Mouse (Mus musculus) midbrain, embryonic 16.5 days (tissue): Measurements from ENCODE around the gene Ric8b. TPM values are rescaled to one million over a fixed set of nuclear protein-coding genes. Genes with fewer than 3 reads are reported as not detected.

Experiments used
- ATAC-seq: fragments of 200-750 bp; cut with Nextera tagmentation; 2 replicates; pipeline ENCODE4 v1.8.0; 2017; ENCODE audit warnings: moderate TSS enrichment
- H3K27ac ChIP-seq: fragments of 300-500 bp; sonication (generic); 2 replicates; pipeline ENCODE4 v1.5.1; 2014; ENCODE audit warnings: mild to moderate bottlenecking, low read length, mixed read lengths
- H3K27me3 ChIP-seq: fragments of 300-500 bp; sonication (generic); 2 replicates; pipeline ENCODE4 v1.6.1; 2014; ENCODE audit warnings: low read depth, low read length, mixed read lengths; ENCODE audit not compliant: control insufficient read depth, insufficient read depth
- H3K36me3 ChIP-seq: fragments of 300-500 bp; sonication (generic); 2 replicates; pipeline ENCODE4 v1.6.1; 2014; ENCODE audit warnings: mild to moderate bottlenecking, low read length, moderate library complexity, mixed read lengths; ENCODE audit not compliant: control insufficient read depth, insufficient read depth
- H3K4me1 ChIP-seq: fragments of 300-500 bp; sonication (generic); 2 replicates; pipeline ENCODE4 v1.6.1; 2014; ENCODE audit warnings: mild to moderate bottlenecking, low read length, mixed read lengths; ENCODE audit not compliant: control insufficient read depth, insufficient read depth
- H3K4me2 ChIP-seq: fragments of 300-500 bp; sonication (generic); 2 replicates; pipeline ENCODE4 v1.6.1; 2014; ENCODE audit warnings: mild to moderate bottlenecking, low read length, mixed read lengths
- H3K4me3 ChIP-seq: fragments of 300-500 bp; sonication (generic); 2 replicates; pipeline ENCODE4 v1.5.1; 2014; ENCODE audit warnings: low read depth, mild to moderate bottlenecking, low read length, moderate library complexity, mixed read lengths
- H3K9ac ChIP-seq: fragments of 300-500 bp; sonication (generic); 2 replicates; pipeline ENCODE4 v1.6.1; 2014; ENCODE audit warnings: low read depth, low read length, mixed read lengths
- H3K9me3 ChIP-seq: fragments of 300-500 bp; sonication (generic); replicated peaks from 2 replicates; pipeline ENCODE4 v1.6.1; 2014; ENCODE audit warnings: mild to moderate bottlenecking, low read length, mixed read lengths; ENCODE audit not compliant: control insufficient read depth, poor library complexity, severe bottlenecking
- WGBS: fragments of 180-500 bp; shearing (Covaris S2); extraction: QIAGEN DNeasy Blood & Tissue Kit; methylation state at CpG from one replicate; pipeline ENCODE4 v1.1.7; 2014; 5-methylcytosine and 5-hydroxymethylcytosine counted together
- polyA plus RNA-seq: library from polyadenylated mRNA; unstranded; fragments of >200 nt; fragmentation: Nextera tagmentation; extraction: Ambion mirVana; gene quantifications from 2 replicates; pipeline ENCODE4 v1.2.1, GENCODE M21; 2015

Gene Ric8b
- polyA plus RNA-seq, 1 experiment from 2014 or later: 49.3 TPM

GRCm38 (mm10) chr10:84889096-84889846, 28.1 kb upstream of the Ric8b start:
- Histone ChIP-seq H3K4me3 (no peak overlapping the region), H3K27me3 (no peaks in the 10 kb centered on the region), H3K27ac (no peak overlapping the region), H3K9me3 (no peaks in the 10 kb centered on the region), H3K36me3 (no peaks in the 10 kb centered on the region), H3K9ac (no peak overlapping the region), H3K4me2 (no peak overlapping the region), H3K4me1 (peaks cover 3% of the 10 kb centered on the region; the same call in 1 of the 2 replicates)
- no peak for ATAC-seq
- WGBS: 28% methylated on average over 4 of the region's 4 CpGs

- WGBS: 95% methylated on average over 10 of the region's 10 CpGs
- no peak overlapping the region for H3K27ac ChIP-seq
- no peak overlapping the region for H3K4me2 ChIP-seq
Observed at GRCm38 (mm10) chr10:84895810-84896358, 21.5 kb upstream of the Ric8b start.

GRCm38 (mm10) chr10:84896941-84897930, 20.2 kb upstream of the Ric8b start:
- 65% methylated on average over 9 of the region's 9 CpGs for WGBS
- Histone ChIP-seq H3K27ac (no peak overlapping the region), H3K27me3 (no peaks in the 10 kb centered on the region), H3K4me3 (no peak overlapping the region), H3K9ac (no peak overlapping the region), H3K4me1 (no peaks in the 10 kb centered on the region), H3K9me3 (no peaks in the 10 kb centered on the region), H3K36me3 (no peaks in the 10 kb centered on the region), H3K4me2 (no peak overlapping the region)
- ATAC-seq: no peak

More at GRCm38 (mm10) chr10:84895810-84896358, 21.5 kb upstream of the Ric8b start:
- Histone ChIP-seq H3K27me3 (no peaks in the 10 kb centered on the region), H3K4me1 (no peaks in the 10 kb centered on the region), H3K9me3 (no peaks in the 10 kb centered on the region), H3K36me3 (no peaks in the 10 kb centered on the region), H3K9ac (no peak overlapping the region), H3K4me3 (no peak overlapping the region)
- no peak for ATAC-seq

GRCm38 (mm10) chr10:84898144-84898979, 19.1 kb upstream of the Ric8b start:
- H3K4me2 ChIP-seq: no peak overlapping the region
- ATAC-seq: no peak
- no peak overlapping the region for H3K27ac ChIP-seq
- H3K27me3 ChIP-seq: no peaks in the 10 kb centered on the region
- 82% methylated on average over 3 of the region's 3 CpGs for WGBS
- no peaks in the 10 kb centered on the region for H3K9me3 ChIP-seq
- H3K9ac ChIP-seq: no peak overlapping the region
- no peak overlapping the region for H3K4me3 ChIP-seq
- no peaks in the 10 kb centered on the region for H3K36me3 ChIP-seq
- peaks cover 3% of the 10 kb centered on the region for H3K4me1 ChIP-seq

- 75% methylated on average over 5 of the region's 5 CpGs for WGBS
- Histone ChIP-seq H3K9ac (no peak overlapping the region), H3K27me3 (no peaks in the 10 kb centered on the region), H3K27ac (no peak overlapping the region), H3K4me3 (no peak overlapping the region), H3K36me3 (no peaks in the 10 kb centered on the region), H3K9me3 (no peaks in the 10 kb centered on the region), H3K4me1 (peaks cover 13% of the 10 kb centered on the region), H3K4me2 (no peak overlapping the region)
- ATAC-seq: no peak
Observed at GRCm38 (mm10) chr10:84901676-84902075, 15.7 kb upstream of the Ric8b start.

GRCm38 (mm10) chr10:84902213-84902612, 15.2 kb upstream of the Ric8b start:
- WGBS: 100% methylated on average over 2 of the region's 2 CpGs
- no peak for ATAC-seq

GRCm38 (mm10) chr10:84903307-84903706, 14.1 kb upstream of the Ric8b start:
- Histone ChIP-seq H3K27me3 (no peaks in the 10 kb centered on the region), H3K4me2 (peak overlapping the region; percentile 25; the same call in 1 of the 2 replicates), H3K9ac (no peak overlapping the region), H3K9me3 (no peaks in the 10 kb centered on the region), H3K27ac (peak overlapping the region; percentile 50), H3K4me3 (no peak overlapping the region), H3K36me3 (no peaks in the 10 kb centered on the region), H3K4me1 (peaks cover 13% of the 10 kb centered on the region)
- WGBS: 26% methylated on average over 7 of the region's 7 CpGs
- no peak for ATAC-seq

More at GRCm38 (mm10) chr10:84902213-84902612, 15.2 kb upstream of the Ric8b start:
- Histone ChIP-seq H3K9me3 (no peaks in the 10 kb centered on the region), H3K4me1 (peaks cover 13% of the 10 kb centered on the region), H3K4me3 (no peak overlapping the region), H3K9ac (no peak overlapping the region), H3K27me3 (no peaks in the 10 kb centered on the region), H3K36me3 (no peaks in the 10 kb centered on the region), H3K27ac (no peak overlapping the region), H3K4me2 (no peak overlapping the region)

GRCm38 (mm10) chr10:84903742-84904141, 13.7 kb upstream of the Ric8b start:
- peak overlapping the region; percentile 25; the same call in 1 of the 2 replicates for H3K4me2 ChIP-seq
- H3K4me1 ChIP-seq: peaks cover 13% of the 10 kb centered on the region
- H3K27me3 ChIP-seq: no peaks in the 10 kb centered on the region
- H3K27ac ChIP-seq: peak overlapping the region; percentile 50
- H3K9me3 ChIP-seq: no peaks in the 10 kb centered on the region
- 16% methylated on average over 5 of the region's 5 CpGs for WGBS
- peak overlapping the region; percentile 16; the same call in 1 of the 2 replicates for H3K9ac ChIP-seq
- no peak overlapping the region for H3K4me3 ChIP-seq
- no peaks in the 10 kb centered on the region for H3K36me3 ChIP-seq
- ATAC-seq: 0 out of 2 replicates have a peak, but pooled peaks have one; percentile 40
